Mouse (Mus musculus) myocyte (in vitro differentiated cells): ENCODE measurements around the gene Ifnab.

Experiments used
- CEBPB ChIP-seq: IDR thresholded peaks from 2 replicates; pipeline ENCODE4 v1.6.1; 2011; ENCODE audit warnings: mild to moderate bottlenecking, moderate library complexity; ENCODE audit not compliant: poor library complexity, insufficient read depth, severe bottlenecking
- E2F4 ChIP-seq: IDR thresholded peaks from one replicate; pipeline ENCODE4 v1.6.1; 2011; ENCODE audit warnings: mild to moderate bottlenecking, control low read depth, moderate library complexity; ENCODE audit not compliant: insufficient read depth
- MAX ChIP-seq: IDR thresholded peaks from one replicate; pipeline ENCODE4 v1.6.1; 2011; ENCODE audit warnings: low read depth, mild to moderate bottlenecking, control low read depth
- MYOG ChIP-seq, 3 experiments: IDR thresholded peaks; one replicate each; pipeline ENCODE4 v1.6.1; 2011; ENCODE audit warnings: control low read depth in 2 of 3, low read depth in 2 of 3, mild to moderate bottlenecking in 2 of 3; ENCODE audit not compliant: insufficient read length in 2 of 3, control insufficient read depth in 1 of 3, insufficient read depth in 1 of 3
- POLR2A ChIP-seq: IDR thresholded peaks from one replicate; pipeline ENCODE4 v1.6.1; 2011; ENCODE audit warnings: low read depth, mild to moderate bottlenecking, control low read depth, moderate library complexity; ENCODE audit not compliant: insufficient read length
- POLR2AphosphoS2 ChIP-seq: IDR thresholded peaks from one replicate; pipeline ENCODE4 v1.6.1; 2011; ENCODE audit warnings: low read depth, control low read depth; ENCODE audit not compliant: insufficient read length
- REST ChIP-seq: IDR thresholded peaks from one replicate; pipeline ENCODE4 v1.6.1; 2011; ENCODE audit warnings: mild to moderate bottlenecking, control low read depth, moderate library complexity; ENCODE audit not compliant: insufficient read depth, insufficient read length
- TCF12 ChIP-seq: IDR thresholded peaks from one replicate; pipeline ENCODE4 v1.6.1; 2011; ENCODE audit warnings: mild to moderate bottlenecking, control low read depth; ENCODE audit not compliant: poor library complexity, insufficient read depth, severe bottlenecking
- TCF3 ChIP-seq: IDR thresholded peaks from one replicate; pipeline ENCODE4 v1.6.1; 2011; ENCODE audit warnings: low read depth, control low read depth; ENCODE audit not compliant: insufficient read length
- USF1 ChIP-seq: IDR thresholded peaks from one replicate; pipeline ENCODE4 v1.6.1; 2011; ENCODE audit warnings: low read depth, mild to moderate bottlenecking, control low read depth, moderate library complexity

- TF ChIP-seq POLR2A (no peak), USF1 (no peak), TCF12 (no peak), MYOG (IDR thresholded peaks at IDR 0.05; ENCODE audit: control insufficient read depth in 1 of 3, insufficient read depth in 1 of 3, insufficient read length in 2 of 3, low read depth in 2 of 3) (no peak), REST (no peak), TCF3 (no peak), E2F4 (no peak), MAX (no peak), POLR2AphosphoS2 (no peak), CEBPB (no peak)
These were observed 5.2 kb upstream of the Ifnab start for GRCm38 (mm10) chr4:88696237-88696884.
